Mouse (Mus musculus) MEL (cell line): ENCODE data around the gene Slc47a1. TPM values are rescaled to one million over a fixed set of nuclear protein-coding genes. Genes with fewer than 3 reads are reported as not detected.

ENCODE experiments used
- DNase-seq: peaks from one replicate; pipeline ENCODE4 v3.0.0; 2011; ENCODE audit warnings: low read depth, low spot score
- H3K27ac ChIP-seq: 2 replicates; pipeline ENCODE4 v1.5.1; 2012; ENCODE audit warnings: low read depth, mild to moderate bottlenecking, control low read depth, low read length, moderate library complexity; ENCODE audit not compliant: control insufficient read depth
- H3K27me3 ChIP-seq, 2 experiments: fragments of 150-350 bp in 1 of 2; sonication (generic) in 1 of 2; 2 replicates each; pipeline ENCODE4 v1.6.1; 2012; ENCODE audit warnings: low read length in 2 of 2, mild to moderate bottlenecking in 2 of 2, improper control_type of control experiment in 1 of 2, moderate library complexity in 1 of 2; ENCODE audit not compliant: insufficient read depth in 2 of 2, control insufficient read depth in 1 of 2
- H3K36me3 ChIP-seq, 2 experiments: 2 replicates each; pipeline ENCODE4 v1.6.1; 2012 to 2014; ENCODE audit warnings: low read length in 2 of 2, improper control_type of control experiment in 1 of 2, inconsistent platforms in 1 of 2, mild to moderate bottlenecking in 1 of 2; ENCODE audit not compliant: insufficient read depth in 2 of 2, control insufficient read depth in 1 of 2
- H3K4me1 ChIP-seq, 2 experiments: fragments of 150-350 bp in 1 of 2; sonication (generic) in 1 of 2; 2 replicates each; pipeline ENCODE4 v1.6.1; 2012; ENCODE audit warnings: low read length in 2 of 2, improper control_type of control experiment in 1 of 2, mild to moderate bottlenecking in 1 of 2; ENCODE audit not compliant: insufficient read depth in 2 of 2, control insufficient read depth in 1 of 2
- H3K4me3 ChIP-seq, 2 experiments: fragments of 150-350 bp in 1 of 2; sonication (generic) in 1 of 2; 2 replicates each; pipeline ENCODE4 v1.5.1; 2012; ENCODE audit warnings: low read depth in 2 of 2, low read length in 2 of 2, mild to moderate bottlenecking in 2 of 2, moderate library complexity in 2 of 2, control low read depth in 1 of 2, improper control_type of control experiment in 1 of 2; ENCODE audit not compliant: control insufficient read depth in 1 of 2, insufficient read depth in 1 of 2
- H3K79me2 ChIP-seq: 2 replicates; pipeline ENCODE4 v1.6.1; 2012; ENCODE audit warnings: mild to moderate bottlenecking, low read length, moderate library complexity; ENCODE audit not compliant: control insufficient read depth, poor library complexity, insufficient read depth
- H3K9ac ChIP-seq: 2 replicates; pipeline ENCODE4 v1.6.1; 2012; ENCODE audit warnings: low read depth, mild to moderate bottlenecking, control low read depth, low read length, moderate library complexity; ENCODE audit not compliant: control insufficient read depth, poor library complexity, severe bottlenecking
- H3K9me3 ChIP-seq: fragments of 150-350 bp; sonication (generic); replicated peaks from 2 replicates; pipeline ENCODE4 v1.6.1; 2012; ENCODE audit warnings: mild to moderate bottlenecking, low read length, improper control_type of control experiment, moderate library complexity; ENCODE audit not compliant: insufficient read depth
- CTCF ChIP-seq, 3 experiments: IDR thresholded peaks in 2 of 3; conservative IDR thresholded peaks in 1 of 3; 2 replicates each; pipeline ENCODE4 v1.5.1; 2011 to 2012; ENCODE audit warnings: low read length in 3 of 3, low read depth in 2 of 3, mild to moderate bottlenecking in 2 of 3, improper control_type of control experiment in 1 of 3, inconsistent platforms in 1 of 3, mixed read lengths in 1 of 3, moderate library complexity in 1 of 3; ENCODE audit not compliant: control insufficient read depth in 1 of 3, insufficient read depth in 1 of 3, poor library complexity in 1 of 3, severe bottlenecking in 1 of 3
- E2F4 ChIP-seq: IDR thresholded peaks from 2 replicates; pipeline ENCODE4 v1.6.1; 2011; ENCODE audit warnings: low read depth, low read length, improper control_type of control experiment, borderline replicate concordance
- EP300 ChIP-seq, 2 experiments: IDR thresholded peaks; 2 replicates each; pipeline ENCODE4 v1.6.1; 2011; ENCODE audit warnings: improper control_type of control experiment in 2 of 2, low read length in 2 of 2, low read depth in 1 of 2, mild to moderate bottlenecking in 1 of 2
- ETS1 ChIP-seq: IDR thresholded peaks from 2 replicates; pipeline ENCODE4 v1.6.1; 2012; ENCODE audit warnings: low read depth, mild to moderate bottlenecking, inconsistent platforms, low read length, improper control_type of control experiment, moderate library complexity
- HCFC1 ChIP-seq: IDR thresholded peaks from 2 replicates; pipeline ENCODE4 v1.6.1; 2012; ENCODE audit warnings: low read depth, mild to moderate bottlenecking, inconsistent platforms, low read length, improper control_type of control experiment, moderate library complexity
- JUND ChIP-seq: IDR thresholded peaks from 2 replicates; pipeline ENCODE4 v1.6.1; 2011; ENCODE audit warnings: low read depth, mild to moderate bottlenecking, improper control_type of control experiment, low read length
- MAFK ChIP-seq: IDR thresholded peaks from 2 replicates; pipeline ENCODE4 v1.6.1; 2011; ENCODE audit warnings: low read depth, mild to moderate bottlenecking, low read length, improper control_type of control experiment, borderline replicate concordance
- MAX ChIP-seq: IDR thresholded peaks from 2 replicates; pipeline ENCODE4 v1.6.1; 2011; ENCODE audit warnings: low read length, improper control_type of control experiment
- MXI1 ChIP-seq: IDR thresholded peaks from 2 replicates; pipeline ENCODE4 v1.6.1; 2011; ENCODE audit warnings: mild to moderate bottlenecking, low read depth, low read length, improper control_type of control experiment
- MYC ChIP-seq: IDR thresholded peaks from 2 replicates; pipeline ENCODE4 v1.6.1; 2011; ENCODE audit warnings: low read depth, mild to moderate bottlenecking, low read length, improper control_type of control experiment, moderate library complexity
- POLR2A ChIP-seq, 2 experiments: IDR thresholded peaks; 2 replicates each; pipeline ENCODE4 v1.6.1; 2011 to 2012; ENCODE audit warnings: low read length in 2 of 2, mild to moderate bottlenecking in 2 of 2, control low read depth in 1 of 2, improper control_type of control experiment in 1 of 2, low read depth in 1 of 2, moderate library complexity in 1 of 2; ENCODE audit not compliant: control insufficient read depth in 1 of 2, insufficient read depth in 1 of 2, poor library complexity in 1 of 2
- RCOR1 ChIP-seq: IDR thresholded peaks from 2 replicates; pipeline ENCODE4 v1.6.1; 2012; ENCODE audit warnings: low read depth, mild to moderate bottlenecking, inconsistent platforms, low read length, improper control_type of control experiment
- TAL1 ChIP-seq: IDR thresholded peaks from 2 replicates; pipeline ENCODE4 v1.6.1; 2012; ENCODE audit warnings: mild to moderate bottlenecking, inconsistent platforms, low read length, moderate library complexity, mixed read lengths
- TCF12 ChIP-seq: IDR thresholded peaks from 2 replicates; pipeline ENCODE4 v1.6.1; 2014; ENCODE audit warnings: low read depth, mild to moderate bottlenecking, inconsistent platforms, low read length, improper control_type of control experiment, moderate library complexity
- UBTF ChIP-seq: IDR thresholded peaks from 2 replicates; pipeline ENCODE4 v1.6.1; 2012; ENCODE audit warnings: low read depth, mild to moderate bottlenecking, inconsistent platforms, low read length, improper control_type of control experiment, moderate library complexity, borderline replicate concordance; ENCODE audit not compliant: insufficient read depth
- USF1 ChIP-seq: IDR thresholded peaks from 2 replicates; pipeline ENCODE4 v1.6.1; 2014; ENCODE audit warnings: low read depth, mild to moderate bottlenecking, inconsistent platforms, low read length, improper control_type of control experiment, moderate library complexity
- ZKSCAN1 ChIP-seq: IDR thresholded peaks from 2 replicates; pipeline ENCODE4 v1.6.1; 2012; ENCODE audit warnings: low read depth, mild to moderate bottlenecking, inconsistent platforms, low read length, improper control_type of control experiment, moderate library complexity
- ZNF384 ChIP-seq: IDR thresholded peaks from 2 replicates; pipeline ENCODE4 v1.6.1; 2012; ENCODE audit warnings: low read depth, mild to moderate bottlenecking, inconsistent platforms, low read length, improper control_type of control experiment
- polyA plus RNA-seq, 2 experiments: library from polyadenylated mRNA; stranded (reverse) in 1 of 2; unstranded in 1 of 2; fragments of >175 nt in 1 of 2; fragments of >200 nt in 1 of 2; gene quantifications; 2 replicates each; pipeline versions ENCODE4 v1.2.1 to v1.2.4; 2012; ENCODE audit warnings: low replicate concordance in 2 of 2, low read depth in 1 of 2; ENCODE audit not compliant: insufficient read length in 2 of 2, insufficient read depth in 1 of 2, missing spikeins in 1 of 2
- total RNA-seq: library from RNA; depleted of rRNA; stranded (reverse); fragments of 300-350 nt; gene quantifications from 2 replicates; pipeline ENCODE4 v1.2.3, GENCODE M21; 2012

Gene Slc47a1
- total and polyA plus RNA-seq, 3 experiments: 0.04 TPM; not detected in 2

DNA sequence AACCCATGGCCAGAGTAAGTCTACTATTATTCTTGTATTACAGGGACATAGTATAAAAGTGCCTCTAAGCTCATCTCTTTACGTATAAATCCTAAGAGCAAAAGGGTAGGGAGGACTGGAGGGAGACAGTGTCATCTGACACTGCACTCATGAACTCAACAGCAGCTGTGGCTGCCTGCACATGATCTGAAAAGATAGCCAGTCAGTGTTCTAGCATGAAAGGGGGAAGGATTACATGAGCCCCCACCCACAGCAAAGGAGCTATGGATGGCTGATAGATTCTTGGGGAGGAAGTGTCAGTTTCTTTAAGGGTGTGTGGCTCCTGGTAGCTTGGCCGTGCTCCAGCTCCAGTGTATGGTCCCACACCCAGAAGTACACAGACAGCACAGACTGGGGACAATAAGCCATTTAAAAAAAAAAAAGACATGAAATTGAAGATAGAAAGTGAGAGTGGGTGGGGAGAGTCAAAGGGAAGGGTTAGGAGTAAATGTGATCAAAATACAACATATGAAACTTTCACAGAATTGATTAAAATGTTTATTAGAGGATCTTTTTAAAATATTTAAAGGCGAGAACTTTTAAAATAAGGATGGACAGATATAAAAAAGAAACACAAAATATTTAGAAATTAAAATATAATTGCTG, 58.1 kb downstream of the Slc47a1 start (continued):
- no peak for TF ChIP-seq JUND
- peak; percentile 80 for TF ChIP-seq MAX
- TF ChIP-seq TCF12: peak; percentile 81
- TF ChIP-seq MXI1: peak; percentile 66
- TF ChIP-seq HCFC1: peak; percentile 54; the same call in 1 of the 2 replicates
- TF ChIP-seq TAL1: peak; percentile 48
- TF ChIP-seq EP300 (IDR thresholded peaks at IDR 0.05; ENCODE audit: low read depth in 1 of 2, low read length in 2 of 2): peak in 1 of 2 experiments; percentile 74; a peak in 3 of 4 replicates
- TF ChIP-seq ZNF384: peak; percentile 91
- TF ChIP-seq ZKSCAN1: no peak

- H3K9me3 ChIP-seq: no peaks in the 10 kb centered on the region
- TF ChIP-seq RCOR1: no peak
- TF ChIP-seq POLR2A (IDR thresholded peaks at IDR 0.05; ENCODE audit: control insufficient read depth in 1 of 2, insufficient read depth in 1 of 2, low read depth in 1 of 2, low read length in 2 of 2, poor library complexity in 1 of 2): no peak
- no peak for TF ChIP-seq ETS1
- no peak for TF ChIP-seq MAFK
- no peak for TF ChIP-seq ZKSCAN1
- no peak for TF ChIP-seq E2F4
- TF ChIP-seq CTCF (IDR thresholded peaks at IDR 0.05 in 2 of 3, conservative IDR thresholded peaks at IDR 0.05 in 1 of 3; ENCODE audit: control insufficient read depth in 1 of 3, insufficient read depth in 1 of 3, low read depth in 2 of 3, low read length in 3 of 3, poor library complexity in 1 of 3, severe bottlenecking in 1 of 3): no peak
- TF ChIP-seq USF1: no peak
- no peak for TF ChIP-seq UBTF
- no peak for TF ChIP-seq MYC
- H3K27me3 ChIP-seq: no peaks in the 10 kb centered on the region
- peak overlapping the region; percentile 64 for H3K27ac ChIP-seq
- DNase-seq: no peak
- peak overlapping the region; percentile 14 to 15; a peak in 2 of 4 replicates for H3K4me3 ChIP-seq
- peak overlapping the region; percentile 20; the same call in 1 of the 2 replicates for H3K9ac ChIP-seq
- peaks cover 0 to 11% of the 10 kb centered on the region in 2 experiments; a peak in 2 of 4 replicates for H3K36me3 ChIP-seq
- peaks cover 12 to 16% of the 10 kb centered on the region in 2 experiments for H3K4me1 ChIP-seq
- H3K79me2 ChIP-seq: no peaks in the 10 kb centered on the region
Measured at GRCm38 (mm10) chr11:61319233-61319922, 58.8 kb downstream of the Slc47a1 start.
